Mouse (Mus musculus) lung, adult 2 months (tissue): ENCODE results near the gene Gtf2h3.
A peak's percentile ranks its signal among the peaks of the same experiment; 100 is the strongest.

ENCODE experiments used
- CTCF ChIP-seq: fragments of 200-500 bp; IDR thresholded peaks from 2 replicates; pipeline ENCODE4 v1.5.1; 2011; ENCODE audit warnings: mild to moderate bottlenecking, low read length, control low read depth; ENCODE audit not compliant: insufficient read depth
- POLR2A ChIP-seq: fragments of 200-500 bp; IDR thresholded peaks from 2 replicates; pipeline ENCODE4 v1.6.1; 2011; ENCODE audit warnings: low read depth, mild to moderate bottlenecking, control low read depth, low read length, borderline replicate concordance; ENCODE audit errors: extremely low read depth

DNA sequence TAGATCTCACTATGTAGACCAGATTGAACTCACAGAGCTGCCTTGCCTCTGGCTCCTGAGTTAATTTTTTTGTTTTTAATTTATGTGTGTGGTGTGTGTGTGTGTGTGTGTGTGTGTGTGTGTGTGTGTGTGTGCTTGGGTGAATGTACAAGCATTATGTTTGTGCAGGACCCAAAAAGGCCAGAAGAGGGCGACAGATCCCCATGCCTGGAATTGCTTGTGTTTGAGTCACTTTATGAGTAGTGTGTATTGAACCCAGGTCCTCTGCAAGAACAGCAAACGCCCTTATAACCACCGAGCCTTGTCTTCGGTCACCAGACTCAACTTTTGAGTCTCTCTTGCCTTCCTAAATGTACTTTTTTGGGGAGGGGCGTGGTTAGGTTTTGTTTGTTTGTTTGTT, 23.4 kb downstream of the Gtf2h3 start:
- TF ChIP-seq CTCF (peak; percentile 8; the same call in 1 of the 2 replicates), POLR2A (no peak)
